Mouse (Mus musculus) stomach, postnatal 0 days (tissue): ENCODE measurements at regions not wholly inside any gene's neighbourhood (a gene's known extent, or its start where the extent isn't known, plus 50 kb on each side); places are given as distances from the start of the nearest gene placed in this dataset.
A peak's percentile ranks its signal among the peaks of the same experiment; 100 is the strongest.

ENCODE experiments used
- CTCF ChIP-seq: IDR thresholded peaks from 2 replicates; pipeline ENCODE4 v1.5.1; 2016; ENCODE audit warnings: antibody characterized with exemption, low read depth, mild to moderate bottlenecking, moderate library complexity
- EP300 ChIP-seq: optimal IDR thresholded peaks from 2 replicates; pipeline ENCODE3; 2016; ENCODE audit warnings: antibody characterized with exemption

DNA sequence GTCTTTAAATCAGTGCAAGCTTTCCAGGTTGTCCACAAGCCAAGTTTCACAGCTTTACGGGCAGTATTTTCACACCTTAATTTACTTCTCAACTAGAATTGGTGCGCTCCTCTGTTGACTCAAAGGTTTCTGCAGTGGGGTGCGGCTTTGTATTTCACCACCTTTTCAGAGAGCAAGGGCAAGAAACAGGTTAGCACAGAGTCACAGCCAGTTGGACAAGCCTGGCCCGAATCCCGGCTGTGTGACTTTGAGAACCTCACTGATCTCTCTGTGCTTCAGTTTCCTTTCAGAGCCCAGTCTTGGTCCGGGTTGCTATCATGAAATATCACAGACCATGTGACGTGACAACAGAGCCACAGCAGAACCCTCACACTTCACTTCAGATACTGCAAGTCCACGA, 418.4 kb downstream of the Sox2 start:
- TF ChIP-seq CTCF (no peak), EP300 (peak; percentile 60)
